Mouse (Mus musculus): Measurements from ENCODE around the gene Osm. TPM values are rescaled to one million over a fixed set of nuclear protein-coding genes. Genes with fewer than 3 reads are reported as not detected.

The Osm gene
- polyA plus RNA-seq (2021) = not detected

- in situ Hi-C loops (cut with MboI; ENCODE audit: low pct_unique_long_range_greater_than_20kb) = loop anchor here (25.0 kb wide), 1 partner anchor 601 kb away; the partner anchor contains the start of gene Nf2
- no peak for DNase-seq (ENCODE audit: low read depth, low spot score)
- ChIA-PET CTCF (no interaction called here), POLR2A (no interaction called here)
- no peak for TF ChIP-seq CTCF (IDR thresholded peaks at IDR 0.05)
- ATAC-seq = no peak
- no peaks in the 10 kb centered on the region for H3K27me3 ChIP-seq
Observed at GRCm38 (mm10) chr11:4235665-4236545, at the start of gene Osm. TSS of gene Osm (plus strand) at chr11:4236420.

- CTCF ChIA-PET = interaction anchor here (0.9 to 2.1 kb wide), 8 partner anchors 9 to 72 kb away, joined by 3 to 9 read pairs (median 4); no protein-coding TSS in a partner anchor
- no peak for TF ChIP-seq CTCF (IDR thresholded peaks at IDR 0.05)
- POLR2A ChIA-PET = interaction anchor here (0.9 to 2.0 kb wide), 6 partner anchors 10 to 100 kb away, joined by 3 to 6 read pairs (median 4); no protein-coding TSS in a partner anchor
- DNase-seq (ENCODE audit: low read depth, low spot score) (peak; percentile 83), ATAC-seq (peak; percentile 85)
- no peaks in the 10 kb centered on the region for H3K27me3 ChIP-seq
- in situ Hi-C loops (cut with MboI; ENCODE audit: low pct_unique_long_range_greater_than_20kb) = no loop called here
Observed at GRCm38 (mm10) chr11:4186486-4187317, 49.5 kb upstream of the Osm start, which contains the start of gene Tbc1d10a. TSS of gene Tbc1d10a (plus strand) at chr11:4186789.

- TF ChIP-seq CTCF (IDR thresholded peaks at IDR 0.05) = no peak
- no peak for DNase-seq (ENCODE audit: low read depth, low spot score)
- no peaks in the 10 kb centered on the region for H3K27me3 ChIP-seq
- no peak for ATAC-seq
- in situ Hi-C loops (cut with MboI; ENCODE audit: low pct_unique_long_range_greater_than_20kb) = no loop called here
- POLR2A ChIA-PET = interaction anchor here (0.9 to 2.0 kb wide), 4 partner anchors 9 to 32 kb away, joined by 4 to 6 read pairs (median 4); no protein-coding TSS in a partner anchor
- CTCF ChIA-PET = interaction anchor here (0.9 to 2.1 kb wide), 8 partner anchors 8 to 72 kb away, joined by 3 to 9 read pairs (median 4); no protein-coding TSS in a partner anchor
Observed at GRCm38 (mm10) chr11:4187318-4187700, 48.9 kb upstream of the Osm start.

GRCm38 (mm10) chr11:4189182-4189581 lies 47.0 kb upstream of the Osm start:
- H3K27me3 ChIP-seq = no peaks in the 10 kb centered on the region
- no peak for TF ChIP-seq CTCF (IDR thresholded peaks at IDR 0.05)
- no peak for ATAC-seq

GRCm38 (mm10) chr11:4190677-4191076 lies 45.5 kb upstream of the Osm start:
- ATAC-seq (peak; percentile 32), DNase-seq (ENCODE audit: low read depth, low spot score) (no peak)
- H3K27me3 ChIP-seq = no peaks in the 10 kb centered on the region
- POLR2A ChIA-PET = interaction anchor here (1.0 to 1.6 kb wide), 3 partner anchors 10 to 26 kb away, joined by 4 to 5 read pairs (median 4); no protein-coding TSS in a partner anchor
- in situ Hi-C loops (cut with MboI; ENCODE audit: low pct_unique_long_range_greater_than_20kb) = no loop called here
- no peak for TF ChIP-seq CTCF (IDR thresholded peaks at IDR 0.05)
- CTCF ChIA-PET = interaction anchor here (0.9 to 1.9 kb wide), 5 partner anchors 10 to 29 kb away, joined by 3 to 5 read pairs (median 4); no protein-coding TSS in a partner anchor

More at GRCm38 (mm10) chr11:4189182-4189581, 47.0 kb upstream of the Osm start:
- POLR2A ChIA-PET = interaction anchor here (1.4 kb wide), 1 partner anchor 13 kb away, joined by 6 read pairs; no protein-coding TSS in a partner anchor
- no peak for DNase-seq (ENCODE audit: low read depth, low spot score)
- CTCF ChIA-PET = no interaction called here
- in situ Hi-C loops (cut with MboI; ENCODE audit: low pct_unique_long_range_greater_than_20kb) = no loop called here

- H3K27me3 ChIP-seq = no peaks in the 10 kb centered on the region
- DNase-seq (ENCODE audit: low read depth, low spot score) (no peak), ATAC-seq (no peak)
- POLR2A ChIA-PET = interaction anchor here (0.6 to 1.9 kb wide), 3 partner anchors 12 to 58 kb away, joined by 3 to 4 read pairs (median 4); no protein-coding TSS in a partner anchor
- in situ Hi-C loops (cut with MboI; ENCODE audit: low pct_unique_long_range_greater_than_20kb) = no loop called here
- TF ChIP-seq CTCF (IDR thresholded peaks at IDR 0.05) = no peak
- CTCF ChIA-PET = interaction anchor here (1.4 to 2.3 kb wide), 2 partner anchors 9 to 18 kb away, joined by 6 to 11 read pairs; no protein-coding TSS in a partner anchor
Observed at GRCm38 (mm10) chr11:4192757-4193156, 43.5 kb upstream of the Osm start.

GRCm38 (mm10) chr11:4193420-4193819 lies 42.8 kb upstream of the Osm start:
- ATAC-seq (no peak), DNase-seq (ENCODE audit: low read depth, low spot score) (no peak)
- no peak for TF ChIP-seq CTCF (IDR thresholded peaks at IDR 0.05)
- in situ Hi-C loops (cut with MboI; ENCODE audit: low pct_unique_long_range_greater_than_20kb) = no loop called here
- H3K27me3 ChIP-seq = no peaks in the 10 kb centered on the region
- ChIA-PET CTCF (interaction anchor here (1.4 to 2.3 kb wide), 3 partner anchors 9 to 26 kb away, joined by 5 to 11 read pairs (median 6); no protein-coding TSS in a partner anchor), POLR2A (interaction anchor here (0.6 to 1.9 kb wide), 3 partner anchors 11 to 74 kb away, joined by 3 to 4 read pairs (median 3); no protein-coding TSS in a partner anchor)

- no peaks in the 10 kb centered on the region for H3K27me3 ChIP-seq
- CTCF ChIA-PET = interaction anchor here (1.5 to 1.6 kb wide), 5 partner anchors 9 to 35 kb away, joined by 3 to 6 read pairs (median 4); partner anchors contain the start of gene Tbc1d10a
- no peak for TF ChIP-seq CTCF (IDR thresholded peaks at IDR 0.05)
- POLR2A ChIA-PET = interaction anchor here (1.9 kb wide), 1 partner anchor 8 kb away, joined by 6 read pairs; the partner anchor contains the start of gene Tbc1d10a
- DNase-seq (ENCODE audit: low read depth, low spot score) (no peak), ATAC-seq (peak; percentile 22)
- in situ Hi-C loops (cut with MboI; ENCODE audit: low pct_unique_long_range_greater_than_20kb) = no loop called here
Observed at GRCm38 (mm10) chr11:4195597-4196031, 40.6 kb upstream of the Osm start.

- in situ Hi-C loops (cut with MboI; ENCODE audit: low pct_unique_long_range_greater_than_20kb) = no loop called here
- H3K27me3 ChIP-seq = no peaks in the 10 kb centered on the region
- DNase-seq (ENCODE audit: low read depth, low spot score) (no peak), ATAC-seq (no peak)
- no peak for TF ChIP-seq CTCF (IDR thresholded peaks at IDR 0.05)
- ChIA-PET CTCF (interaction anchor here (1.1 to 1.6 kb wide), 6 partner anchors 10 to 36 kb away, joined by 3 to 6 read pairs (median 4); partner anchors contain the start of gene Tbc1d10a), POLR2A (interaction anchor here (0.9 to 1.9 kb wide), 2 partner anchors 9 kb away, joined by 3 to 6 read pairs; partner anchors contain the start of gene Tbc1d10a)
Observed at GRCm38 (mm10) chr11:4196636-4197035, 39.6 kb upstream of the Osm start.
